Mouse (Mus musculus) E14TG2a.4 (cell line): ENCODE data around the gene St3gal5.
"Not testable (repeated sequence)": the region's sequence is repeated elsewhere in the genome, so short reads cannot be mapped to it uniquely, and the experiment has no call there.

Experiments
- H3K27me3 ChIP-seq: 2 replicates; pipeline ENCODE4 v1.6.1; 2014; ENCODE audit warnings: low read length, control low read depth; ENCODE audit not compliant: insufficient read depth
- H3K36me3 ChIP-seq: 2 replicates; pipeline ENCODE4 v1.6.1; 2014; ENCODE audit warnings: low read length, control low read depth; ENCODE audit not compliant: insufficient read depth
- H3K4me1 ChIP-seq: replicated peaks from 2 replicates; pipeline ENCODE4 v1.6.1; 2014; ENCODE audit warnings: low read depth, low read length, control low read depth
- H3K4me3 ChIP-seq: replicated peaks from 2 replicates; pipeline ENCODE4 v1.5.1; 2014; ENCODE audit warnings: mild to moderate bottlenecking, low read length
- H3K9me3 ChIP-seq: 2 replicates; pipeline ENCODE4 v1.6.1; 2014; ENCODE audit warnings: low read length, control low read depth
- CTCF ChIP-seq: conservative IDR thresholded peaks from 2 replicates; pipeline ENCODE4 v1.5.1; 2014; ENCODE audit warnings: low read length
- NANOG ChIP-seq: IDR thresholded peaks from 2 replicates; pipeline ENCODE4 v1.6.1; 2014; ENCODE audit warnings: borderline replicate concordance, low read length, mixed read lengths
- POU5F1 ChIP-seq: IDR thresholded peaks from 2 replicates; pipeline ENCODE4 v1.6.1; 2014; ENCODE audit warnings: low read length, borderline replicate concordance

Gene St3gal5

DNA sequence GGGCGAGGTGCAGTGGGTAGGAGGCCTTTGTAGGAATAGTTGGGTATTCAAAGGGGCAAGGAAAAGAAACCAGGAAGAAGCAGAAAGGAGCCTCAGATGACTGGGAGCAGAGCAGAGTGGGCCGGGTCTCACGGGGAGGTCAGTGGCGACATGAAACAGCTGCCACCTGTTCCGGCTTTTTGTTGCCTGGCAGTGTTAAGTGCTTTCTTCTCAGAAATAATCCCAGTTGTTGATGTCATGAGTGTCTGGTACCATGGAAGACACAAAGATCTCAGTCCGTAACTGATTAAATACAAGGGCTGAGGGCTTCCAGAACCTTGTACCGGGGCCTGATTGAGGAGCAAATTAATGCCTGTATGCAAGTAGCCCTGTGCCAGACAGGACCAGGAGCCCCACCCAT, 47.0 kb downstream of the St3gal5 start:
- H3K4me1 ChIP-seq = peaks cover 8% of the 10 kb centered on the region
- no peaks in the 10 kb centered on the region for H3K27me3 ChIP-seq
- H3K4me3 ChIP-seq = no peak overlapping the region
- H3K36me3 ChIP-seq = peaks cover 4% of the 10 kb centered on the region; the same call in 1 of the 2 replicates
- TF ChIP-seq POU5F1 (no peak), CTCF (no peak), NANOG (no peak)
- peaks cover under 1% of the 10 kb centered on the region; the same call in 1 of the 2 replicates for H3K9me3 ChIP-seq

DNA sequence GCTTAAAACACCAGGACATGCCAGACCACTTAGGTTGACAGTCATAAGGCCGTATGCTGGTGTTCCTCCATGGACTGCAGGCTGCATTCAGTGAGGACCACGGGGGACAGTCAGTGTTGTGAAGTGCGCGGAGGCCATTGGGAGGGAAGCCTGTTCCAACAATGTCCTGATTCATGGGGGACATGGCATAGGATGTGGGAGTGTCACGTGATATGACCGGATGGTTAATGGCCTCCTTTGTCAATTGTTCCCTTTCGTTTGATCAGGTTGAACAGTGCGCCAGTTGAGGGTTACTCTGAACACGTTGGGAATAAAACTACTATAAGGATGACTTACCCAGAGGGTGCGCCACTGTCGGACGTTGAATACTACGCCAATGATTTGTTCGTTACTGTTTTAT, 49.4 kb downstream of the St3gal5 start:
- no peak overlapping the region for H3K4me3 ChIP-seq
- no peak for TF ChIP-seq POU5F1
- no peak for TF ChIP-seq NANOG
- TF ChIP-seq CTCF = no peak

DNA sequence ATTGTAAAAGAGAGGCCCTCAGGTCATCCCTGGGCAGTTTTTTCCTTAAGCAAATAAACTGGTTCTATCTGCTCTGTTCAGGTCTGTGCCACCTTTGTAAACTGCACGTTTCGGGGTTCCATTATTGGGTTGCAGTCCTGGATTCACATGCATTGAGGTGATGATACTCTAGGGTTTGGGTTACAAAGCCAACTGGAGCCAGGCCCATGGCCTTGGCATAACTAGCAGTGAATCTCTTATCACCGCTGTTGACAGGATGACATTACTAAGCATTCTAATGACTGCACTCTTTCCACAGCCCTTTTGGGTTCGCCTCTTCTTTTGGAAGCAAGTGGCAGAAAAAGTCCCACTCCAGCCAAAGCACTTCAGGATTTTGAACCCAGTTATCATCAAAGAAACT, 51.3 kb downstream of the St3gal5 start:
- H3K36me3 ChIP-seq = no peaks in the 10 kb centered on the region
- TF ChIP-seq CTCF (no peak), POU5F1 (no peak), NANOG (no peak)

More for the DNA sequence above, 49.4 kb downstream of the St3gal5 start:
- H3K36me3 ChIP-seq = peaks cover 4% of the 10 kb centered on the region; the same call in 1 of the 2 replicates
- no peaks in the 10 kb centered on the region for H3K4me1 ChIP-seq
- peaks cover 9% of the 10 kb centered on the region; the same call in 1 of the 2 replicates for H3K9me3 ChIP-seq
- H3K27me3 ChIP-seq = no peaks in the 10 kb centered on the region

DNA sequence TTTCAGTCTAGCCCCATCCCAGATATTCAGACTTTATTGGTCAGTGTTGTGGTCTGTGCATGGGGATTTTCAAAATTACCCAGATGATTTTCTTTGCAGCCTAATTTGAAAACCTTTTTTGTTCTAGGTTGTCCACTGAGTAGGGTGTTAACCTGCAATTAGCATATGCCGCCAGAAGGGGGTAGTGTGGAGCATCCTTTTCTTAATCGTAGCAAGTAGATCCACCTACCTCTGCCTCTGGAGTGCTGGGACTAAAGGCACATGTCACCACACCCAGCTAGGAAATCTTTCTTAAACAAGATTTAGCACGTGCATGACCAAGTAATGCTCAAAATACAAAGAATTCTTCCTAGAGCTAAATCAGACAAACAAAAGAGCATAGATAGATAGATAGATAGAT, 52.4 kb downstream of the St3gal5 start:
- no peak for TF ChIP-seq POU5F1
- no peak for TF ChIP-seq NANOG
- peak; percentile 41 for TF ChIP-seq CTCF

More for the DNA sequence above, 51.3 kb downstream of the St3gal5 start:
- peaks cover 9% of the 10 kb centered on the region; the same call in 1 of the 2 replicates for H3K9me3 ChIP-seq
- H3K4me3 ChIP-seq = no peak overlapping the region
- H3K4me1 ChIP-seq = no peaks in the 10 kb centered on the region
- H3K27me3 ChIP-seq = no peaks in the 10 kb centered on the region

DNA sequence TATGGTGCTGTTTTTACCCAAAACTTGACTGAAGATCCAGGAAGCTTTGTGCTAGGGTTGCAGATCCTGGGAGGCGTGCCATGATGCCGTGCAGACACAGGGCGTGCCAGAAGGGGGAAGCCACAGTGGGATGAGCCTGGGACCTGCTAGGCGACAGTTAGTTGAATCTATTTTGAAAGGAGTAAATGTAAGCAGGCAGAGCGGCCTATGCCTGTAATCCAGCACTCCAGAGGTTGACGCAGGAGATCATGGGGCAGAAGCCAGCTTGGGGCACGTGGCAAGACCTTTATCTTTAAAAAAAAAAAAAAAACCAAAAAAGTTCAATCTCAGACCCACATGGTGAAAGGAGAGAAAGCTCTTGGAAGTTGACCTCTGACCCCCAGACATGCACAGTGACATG, 55.3 kb downstream of the St3gal5 start:
- Histone ChIP-seq H3K9me3 (peaks cover 9% of the 10 kb centered on the region; the same call in 1 of the 2 replicates), H3K27me3 (no peaks in the 10 kb centered on the region), H3K4me3 (no peak overlapping the region), H3K4me1 (no peaks in the 10 kb centered on the region), H3K36me3 (no peaks in the 10 kb centered on the region)
- TF ChIP-seq NANOG (no peak), POU5F1 (no peak), CTCF (no peak)

More for the DNA sequence above, 52.4 kb downstream of the St3gal5 start:
- Histone ChIP-seq H3K36me3 (no peaks in the 10 kb centered on the region), H3K4me1 (no peaks in the 10 kb centered on the region), H3K4me3 (no peak overlapping the region), H3K27me3 (no peaks in the 10 kb centered on the region), H3K9me3 (peaks cover 9% of the 10 kb centered on the region; the same call in 1 of the 2 replicates)

DNA sequence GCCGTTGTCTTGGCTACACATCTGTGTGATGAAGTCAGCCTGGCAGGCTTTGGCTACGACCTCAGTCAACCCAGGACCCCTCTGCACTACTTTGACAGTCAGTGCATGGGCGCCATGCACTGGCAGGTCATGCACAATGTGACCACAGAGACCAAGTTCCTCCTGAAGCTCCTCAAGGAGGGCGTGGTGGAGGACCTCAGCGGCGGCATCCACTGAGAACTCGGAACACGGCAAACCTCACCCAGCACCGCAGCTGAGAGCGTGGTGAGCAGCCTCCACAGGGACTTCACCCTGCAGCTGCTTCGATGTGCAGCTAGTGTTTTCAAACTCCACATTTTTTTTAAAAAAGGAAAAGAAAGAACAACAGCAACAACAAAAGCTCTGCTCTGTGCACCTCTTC, 56.1 kb downstream of the St3gal5 start:
- Histone ChIP-seq H3K27me3 (no peaks in the 10 kb centered on the region), H3K4me1 (peaks cover 7% of the 10 kb centered on the region), H3K4me3 (no peak overlapping the region), H3K36me3 (no peaks in the 10 kb centered on the region), H3K9me3 (peaks cover 9% of the 10 kb centered on the region; the same call in 1 of the 2 replicates)
- no peak for TF ChIP-seq CTCF
- no peak for TF ChIP-seq NANOG
- TF ChIP-seq POU5F1 = no peak

DNA sequence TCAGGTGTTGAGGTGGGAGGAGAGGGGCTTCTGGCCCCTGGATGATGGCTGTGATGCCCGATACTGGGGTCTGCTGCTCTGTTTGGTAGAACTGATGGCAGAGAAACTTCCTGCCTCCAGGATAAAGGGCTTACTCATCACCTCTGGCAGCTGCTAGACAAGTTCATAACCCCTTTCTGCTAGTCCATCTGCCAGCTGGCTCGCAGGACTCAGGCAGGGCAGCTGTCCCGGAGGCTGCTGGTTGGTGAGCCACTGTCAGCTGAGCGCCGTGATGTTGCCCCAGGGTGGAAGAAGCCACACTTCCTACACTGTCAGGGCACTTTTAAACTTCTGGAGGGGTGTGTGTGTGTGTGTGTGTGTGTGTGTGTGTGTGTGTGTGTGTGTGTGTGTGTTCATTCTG, 56.6 kb downstream of the St3gal5 start:
- H3K4me1 ChIP-seq, H3K9me3 ChIP-seq, H3K4me3 ChIP-seq, H3K36me3 ChIP-seq, H3K27me3 ChIP-seq: not testable (repeated sequence)

DNA sequence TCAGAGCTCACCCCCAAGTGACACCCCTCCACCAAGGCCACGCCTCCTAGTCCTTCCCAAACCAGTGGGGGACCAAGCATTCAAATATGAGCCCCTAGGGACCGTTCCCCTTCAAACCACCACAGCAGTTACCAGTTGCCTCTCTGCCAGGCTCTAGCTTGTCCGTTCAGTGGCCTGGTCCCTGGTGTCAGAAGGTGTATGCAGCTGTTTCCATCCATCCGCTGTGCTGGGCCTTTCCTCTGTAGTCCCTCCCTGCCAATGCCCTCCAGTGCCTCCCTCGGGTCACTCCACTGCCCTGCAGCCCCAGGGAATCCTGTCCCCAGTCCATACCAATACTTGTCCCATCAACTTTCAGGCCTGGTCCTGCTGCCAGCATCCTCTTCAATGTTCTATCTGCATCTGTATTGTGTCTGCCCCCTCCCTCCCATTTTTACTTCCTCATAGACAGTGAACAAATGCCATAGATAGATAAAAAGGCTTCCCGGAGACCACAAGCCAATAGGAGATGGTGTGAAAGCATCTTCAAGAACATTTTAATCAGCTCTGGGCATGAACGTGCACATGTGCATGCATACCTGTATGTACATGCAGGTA, 57.6 kb downstream of the St3gal5 start:
- TF ChIP-seq POU5F1 = no peak
- TF ChIP-seq NANOG = no peak
- no peak for TF ChIP-seq CTCF
- Histone ChIP-seq H3K4me1 (peaks cover 9% of the 10 kb centered on the region), H3K27me3 (no peaks in the 10 kb centered on the region), H3K36me3 (no peaks in the 10 kb centered on the region), H3K4me3 (no peak overlapping the region), H3K9me3 (0 out of 2 replicates have a peak, but pooled peaks cover 1% of the 10 kb centered on the region)

DNA sequence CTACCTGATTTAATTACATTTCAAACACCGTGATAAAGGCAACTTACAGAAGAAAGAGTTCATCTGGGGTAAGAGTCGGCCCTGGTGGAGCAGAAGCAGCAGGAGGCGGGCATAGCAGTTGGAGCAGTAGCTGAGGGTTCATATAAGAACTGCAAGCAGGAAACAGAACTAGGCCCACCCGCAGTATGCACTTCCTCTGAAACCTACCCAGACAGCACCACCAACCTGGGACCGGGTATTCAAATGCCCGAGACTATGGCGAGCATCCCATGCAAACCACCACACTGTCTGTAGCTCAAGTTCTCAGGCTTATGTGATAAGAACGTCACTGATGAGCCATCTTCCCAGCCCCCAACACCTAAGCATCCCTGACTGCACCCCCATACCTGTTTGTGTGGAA, 58.3 kb downstream of the St3gal5 start:
- TF ChIP-seq POU5F1 (no peak), NANOG (no peak), CTCF (no peak)
- Histone ChIP-seq H3K4me1 (peaks cover 9% of the 10 kb centered on the region), H3K27me3 (no peaks in the 10 kb centered on the region), H3K36me3 (no peaks in the 10 kb centered on the region), H3K9me3 (no peaks in the 10 kb centered on the region), H3K4me3 (no peak overlapping the region)
